Mouse (Mus musculus): ENCODE results near the gene Dnali1.
A peak's percentile ranks its signal among the peaks of the same experiment; 100 is the strongest.

- TF ChIP-seq POLR2A (IDR thresholded peaks at IDR 0.05; ENCODE audit: borderline replicate concordance, control insufficient read depth, low read depth, low read length) (no peak), CTCF (IDR thresholded peaks at IDR 0.05; ENCODE audit: control insufficient read depth, insufficient read depth, low read length) (peak; percentile 97)
These were observed 6.5 kb downstream of the Dnali1 start for GRCm38 (mm10) chr4:125059025-125059424.

All from bone marrow, adult 2 months (tissue).